Mouse (Mus musculus): ENCODE measurements around the gene Ppif.
A peak's percentile ranks its signal among the peaks of the same experiment; 100 is the strongest.

- TF ChIP-seq POLR2A (IDR thresholded peaks at IDR 0.05; ENCODE audit: insufficient read depth, low read depth, low read length) (no peak), CTCF (IDR thresholded peaks at IDR 0.05) (peak; percentile 97)
Observed at GRCm38 (mm10) chr14:25726226-25727148, 32.5 kb downstream of the Ppif start.
